ENCODE assay signal across 8 mouse cellular contexts in the genomic region with DNA sequence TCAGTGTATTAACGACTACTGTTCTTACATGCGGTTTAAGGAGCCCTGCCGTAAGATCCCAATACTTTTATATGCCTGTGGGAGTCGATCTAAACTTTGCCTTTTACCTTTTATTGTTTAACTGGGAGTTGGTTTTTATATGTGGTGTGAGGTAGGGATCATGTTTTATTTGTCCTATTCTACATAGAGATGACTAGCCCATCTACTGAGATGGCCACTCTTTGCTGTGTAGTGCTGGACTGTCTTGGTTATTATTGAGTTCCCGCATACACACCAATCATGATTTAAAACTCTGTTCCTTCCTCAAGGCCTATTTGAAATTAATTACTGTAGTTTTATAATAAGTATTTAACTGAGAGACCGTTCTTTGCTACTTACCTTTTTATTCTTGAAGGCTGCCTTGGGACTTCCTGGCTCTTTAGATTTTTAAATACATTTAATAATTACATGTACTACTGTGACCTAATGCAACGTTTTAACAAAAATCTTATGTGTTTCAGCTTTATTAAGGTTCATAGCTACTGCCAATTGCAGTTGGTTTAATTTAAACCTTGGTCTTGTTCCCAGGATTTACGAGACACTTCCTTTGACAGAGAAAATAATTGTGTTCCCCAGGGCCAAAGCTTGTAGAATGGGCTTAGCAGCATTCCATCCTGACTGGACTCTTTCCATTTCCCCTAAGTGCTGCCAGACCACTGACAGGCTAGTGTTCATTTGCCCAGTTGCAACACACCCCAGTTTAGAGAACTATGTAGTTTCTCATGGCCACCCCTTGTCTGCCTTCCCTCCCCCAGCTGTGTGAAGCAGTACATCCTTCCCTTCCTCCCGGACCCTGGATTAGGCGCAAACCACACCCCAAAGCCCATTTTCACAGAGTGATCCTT. TPM values are rescaled to one million over a fixed set of nuclear protein-coding genes. Genes with fewer than 3 reads are reported as not detected.
DNase-seq lines count a peak whose midpoint lies in the region; ATAC-seq and TF ChIP-seq lines count a peak whose summit lies in the region.

No protein-coding gene starts in this region.

- no peak overlapping the region for H3K4me2 ChIP-seq in forebrain, embryonic 15.5 days (replicated peaks)
- no peak overlapping the region for H3K4me2 ChIP-seq in forebrain, embryonic 11.5 days (ENCODE audit: low read depth, low read length, severe bottlenecking)

- H3K9me3 ChIP-seq in forebrain, embryonic 15.5 days: no peaks in the 10 kb centered on the region
- no peaks in the 10 kb centered on the region for H3K9me3 ChIP-seq in forebrain, embryonic 11.5 days (ENCODE audit: control insufficient read depth, low read length)

- TF ChIP-seq CTCF in layer of hippocampus, adult 2 months (conservative IDR thresholded peaks at IDR 0.05): no peak

- H3K4me1 ChIP-seq in forebrain, embryonic 15.5 days: peaks cover 6% of the 10 kb centered on the region; the same call in 1 of the 2 replicates
- no peaks in the 10 kb centered on the region for H3K4me1 ChIP-seq in forebrain, embryonic 11.5 days (replicated peaks; ENCODE audit: control insufficient read depth, insufficient read depth, low read length)

- no peak overlapping the region for H3K9ac ChIP-seq in forebrain, embryonic 15.5 days (replicated peaks)
- no peak overlapping the region for H3K9ac ChIP-seq in forebrain, embryonic 11.5 days (ENCODE audit: low read length)

- DNase-seq in forebrain, embryonic 11.5 days (ENCODE audit: low spot score): no peak
- peak; percentile 17 for DNase-seq in ovary, adult 18-20 months (ENCODE audit: low spot score)
- DNase-seq in ovary, postnatal 10 days (ENCODE audit: low spot score): no peak
- peak; percentile 45 to 55 for DNase-seq in kidney, postnatal 4 days
- DNase-seq in spleen, adult 12 weeks (ENCODE audit: low spot score): no peak
- no peak for DNase-seq in layer of hippocampus, adult 2 months (ENCODE audit: low spot score in 2 of 2)
- DNase-seq in cerebellum, postnatal 25 days: no peak

- no peaks in the 10 kb centered on the region for H3K36me3 ChIP-seq in forebrain, embryonic 15.5 days
- no peaks in the 10 kb centered on the region for H3K36me3 ChIP-seq in forebrain, embryonic 11.5 days (ENCODE audit: control insufficient read depth, insufficient read depth, low read length)

- WGBS in forebrain, embryonic 15.5 days: 61% methylated on average over 10 of the region's 10 CpGs
- 86% methylated on average over 10 of the region's 10 CpGs for WGBS in forebrain, embryonic 11.5 days

- peak overlapping the region; percentile 25; the same call in 1 of the 2 replicates for H3K27ac ChIP-seq in forebrain, embryonic 15.5 days (replicated peaks)
- no peak overlapping the region for H3K27ac ChIP-seq in forebrain, embryonic 11.5 days (ENCODE audit: low read depth, low read length)
- no peak overlapping the region for H3K27ac ChIP-seq in layer of hippocampus, adult 2 months

- ATAC-seq in forebrain, embryonic 15.5 days (replicated peaks): peak; percentile 66
- ATAC-seq in forebrain, embryonic 11.5 days (replicated peaks; ENCODE audit: low FRiP score): no peak

- no peak overlapping the region for H3K4me3 ChIP-seq in forebrain, embryonic 15.5 days
- H3K4me3 ChIP-seq in forebrain, embryonic 11.5 days (ENCODE audit: low read depth, low read length): no peak overlapping the region
- H3K4me3 ChIP-seq in layer of hippocampus, adult 2 months: no peak overlapping the region

- H3K27me3 ChIP-seq in forebrain, embryonic 15.5 days: no peaks in the 10 kb centered on the region
- H3K27me3 ChIP-seq in forebrain, embryonic 11.5 days (ENCODE audit: control insufficient read depth, insufficient read depth, low read length): no peaks in the 10 kb centered on the region

RNA-seq across cellular contexts. Expression of a gene that starts 17.9 kb away (rescaled TPM):
- 1.1 and 1.3 TPM in 2 replicates for polyA plus RNA-seq in forebrain, embryonic 15.5 days (2015; fragmentation: Nextera tagmentation; extraction: Ambion mirVana)
- polyA plus RNA-seq in forebrain, embryonic 11.5 days (2014; fragmentation: Nextera tagmentation; extraction: Ambion mirVana): 0.20 and 0.47 TPM in 2 replicates
- 10 to 100 TPM; 12.7 to 12.9 TPM for total RNA-seq in layer of hippocampus, adult 2 months (2021)

RNA-seq across cellular contexts. Expression of a gene that starts 57.5 kb away (rescaled TPM):
- 43.0 and 47.3 TPM in 2 replicates for polyA plus RNA-seq in forebrain, embryonic 15.5 days (2015; fragmentation: Nextera tagmentation; extraction: Ambion mirVana)
- polyA plus RNA-seq in forebrain, embryonic 11.5 days (2014; fragmentation: Nextera tagmentation; extraction: Ambion mirVana): 55.2 and 61.6 TPM in 2 replicates
- total RNA-seq in layer of hippocampus, adult 2 months (2021): 10 to 100 TPM; 13.6 to 17.0 TPM

RNA-seq across cellular contexts. Expression of a gene that starts 57.7 kb away (rescaled TPM):
- polyA plus RNA-seq in forebrain, embryonic 15.5 days (2015; fragmentation: Nextera tagmentation; extraction: Ambion mirVana): 14.8 and 17.1 TPM in 2 replicates
- polyA plus RNA-seq in forebrain, embryonic 11.5 days (2014; fragmentation: Nextera tagmentation; extraction: Ambion mirVana): 32.8 and 40.5 TPM in 2 replicates
- total RNA-seq in layer of hippocampus, adult 2 months (2021): 10 to 100 TPM in 1 of 2 experiments, 1 to 10 TPM in 1; 9.8 to 15.4 TPM

Comparison
In these comparisons a context has a peak if more than half of its experiments do, and no peak if none do; other contexts are left out.
1. DNase-seq: peak in ovary, adult 18-20 months (single experiment) and kidney, postnatal 4 days (2 of 2); none in forebrain, embryonic 11.5 days (single experiment), ovary, postnatal 10 days (single experiment), spleen, adult 12 weeks (single experiment), layer of hippocampus, adult 2 months (0 of 2) and cerebellum, postnatal 25 days (0 of 2).